Mouse (Mus musculus): ENCODE results near the gene Tcl1b2.
"Not testable (repeated sequence)": the region's sequence is repeated elsewhere in the genome, so short reads cannot be mapped to it uniquely, and the experiment has no call there.

Tcl1b2 gene

DNA sequence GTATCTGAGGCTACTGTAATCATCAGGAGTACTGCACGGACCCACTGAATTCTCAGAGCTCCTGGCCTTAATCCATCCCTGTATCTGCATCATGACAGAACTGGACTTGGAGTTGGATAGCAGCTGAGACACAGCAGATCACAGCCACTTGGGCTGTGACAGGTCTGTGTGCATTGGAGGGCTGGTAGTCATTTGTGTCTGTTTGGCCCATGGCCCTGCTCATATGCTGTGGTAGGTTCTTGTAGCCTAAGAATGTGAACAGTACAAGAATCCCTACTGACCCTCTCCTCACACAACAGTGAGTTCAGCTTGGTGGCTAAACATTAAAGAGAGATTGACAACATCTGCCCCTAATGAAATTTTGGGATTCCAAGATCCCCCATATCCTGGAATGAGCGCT lies 27.6 kb downstream of the Tcl1b2 start:
- DNase-seq (ENCODE audit: inconsistent ontology term), result no peak

DNA sequence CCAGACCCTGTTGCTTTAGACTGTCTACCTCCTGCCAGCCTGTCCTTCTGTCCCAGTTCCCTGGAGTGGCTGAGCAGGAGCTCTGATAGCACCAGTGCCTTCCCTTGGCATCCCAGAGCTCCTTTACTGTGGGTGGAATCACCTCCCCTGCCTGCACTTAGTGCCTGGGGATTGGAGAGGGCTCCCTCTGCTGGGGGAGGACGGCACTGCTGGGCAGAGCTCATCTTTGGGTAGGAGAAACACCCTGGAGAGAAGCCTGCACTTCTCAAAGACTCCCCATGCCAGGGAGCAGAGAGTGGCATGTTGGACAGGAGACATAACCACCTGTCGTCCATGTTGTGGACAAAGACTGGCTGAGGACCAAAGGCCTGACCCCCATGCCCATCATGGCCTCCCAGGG lies 28.5 kb downstream of the Tcl1b2 start:
- DNase-seq (ENCODE audit: inconsistent ontology term), result not testable (repeated sequence)

DNA sequence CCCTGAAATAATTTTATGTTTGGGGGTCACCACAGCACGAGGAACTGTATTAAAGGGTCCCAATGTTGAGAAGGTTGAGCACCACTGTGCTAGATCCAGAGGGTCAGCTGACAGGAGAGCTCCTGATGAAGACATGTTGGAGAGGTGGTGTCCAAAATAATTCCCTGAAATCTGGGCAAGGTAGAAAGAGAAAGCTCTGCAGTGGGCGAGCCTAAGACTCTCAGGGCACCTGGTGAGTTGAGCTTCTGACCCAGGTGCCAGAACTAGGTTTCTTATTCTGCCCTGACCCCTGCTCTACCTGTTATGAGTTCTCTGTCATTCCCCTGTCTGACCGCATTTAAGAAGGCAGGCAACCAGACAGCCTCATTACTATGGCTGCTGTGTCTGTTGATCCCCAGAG lies 30.2 kb downstream of the Tcl1b2 start, which contains the start of gene Tcl1b5:
TSS of gene Tcl1b5 (plus strand) at position 301 of the 400 bp plus-strand sequence.
- not testable (repeated sequence) for DNase-seq (ENCODE audit: inconsistent ontology term)

- not testable (repeated sequence) for DNase-seq (ENCODE audit: inconsistent ontology term)
These were observed 35.3 kb downstream of the Tcl1b2 start for GRCm38 (mm10) chr12:105181040-105181644.

- not testable (repeated sequence) for DNase-seq (ENCODE audit: inconsistent ontology term)
These were observed 43.2 kb downstream of the Tcl1b2 start for GRCm38 (mm10) chr12:105188980-105189379.

GRCm38 (mm10) chr12:105190743-105191142 lies 44.9 kb downstream of the Tcl1b2 start, which contains the start of gene Tcl1b3:
Tcl1b3 (plus strand) TSS chr12:105191043.
- DNase-seq (ENCODE audit: inconsistent ontology term), result not testable (repeated sequence)

- not testable (repeated sequence) for DNase-seq (ENCODE audit: inconsistent ontology term)
These were observed 54.1 kb downstream of the Tcl1b2 start for GRCm38 (mm10) chr12:105199684-105200497.

DNA sequence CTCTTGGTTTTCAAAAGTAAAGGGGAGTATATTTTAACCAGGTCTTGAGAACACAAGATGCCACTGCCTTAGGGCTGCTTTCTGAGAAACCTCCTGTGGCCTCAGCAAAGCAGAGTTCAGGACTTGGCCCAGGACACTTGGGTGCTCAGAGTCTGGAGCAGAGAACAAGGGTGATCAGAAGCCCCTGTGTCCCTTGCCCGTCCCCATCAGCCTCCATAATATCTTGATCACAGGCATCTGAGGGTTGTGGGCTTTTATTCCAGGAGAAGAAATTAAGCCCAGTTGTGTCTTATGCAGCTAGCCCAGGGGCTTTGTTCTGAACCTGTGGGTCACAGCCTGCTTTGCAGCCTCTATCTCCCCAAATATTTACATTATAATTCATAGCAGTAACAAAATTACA lies 55.8 kb downstream of the Tcl1b2 start, which contains the start of gene Tcl1b4:
TSS of gene Tcl1b4 (plus strand) at position 301 of the 400 bp plus-strand sequence.
- DNase-seq (ENCODE audit: inconsistent ontology term), result not testable (repeated sequence)

Measured in Muller cell, postnatal 12 days (primary cell).